Mouse (Mus musculus) spleen, adult 10 weeks (tissue): ENCODE data around the gene Siah1a. TPM values are rescaled to one million over a fixed set of nuclear protein-coding genes. Genes with fewer than 3 reads are reported as not detected.

Experiments
- polyA plus RNA-seq: library from polyadenylated mRNA; stranded (reverse); fragments of 350-450 nt; fragmentation: Illumina TruSeq; extraction: RNeasy Lipid Tissue Mini Kit (QIAGEN cat#74804); gene quantifications from one replicate; pipeline ENCODE4 v1.2.3, GENCODE M21; 2015; ENCODE audit warnings: low replicate concordance; ENCODE audit not compliant: insufficient read depth

The Siah1a gene
- 26.3 TPM for polyA plus RNA-seq

GRCm38 (mm10) chr8:86745221-86745934, at the start of gene Siah1a, which contains the start of gene Gm10638:
Gene Siah1a, minus strand, starts transcription at chr8:86745934.
Gene Gm10638, plus strand, starts transcription at chr8:86745699.

Other genes starting within 250 kb of the Siah1a start
- not detected for gene Abcc12, start 165.2 kb downstream of the Siah1a start, polyA plus RNA-seq
- gene Lonp2, start 121.9 kb downstream of the Siah1a start, polyA plus RNA-seq, result 63.1 TPM
- 0.29 TPM for gene Gm10638, start 235 bp downstream of the Siah1a start, polyA plus RNA-seq
- gene N4bp1, start 139.3 kb upstream of the Siah1a start, polyA plus RNA-seq, result 25.6 TPM